Mouse (Mus musculus): Measurements from ENCODE around the gene Taf3. TPM values are rescaled to one million over a fixed set of nuclear protein-coding genes. Genes with fewer than 3 reads are reported as not detected.

Gene Taf3
- polyA plus RNA-seq (2021): 8.1 TPM

DNA sequence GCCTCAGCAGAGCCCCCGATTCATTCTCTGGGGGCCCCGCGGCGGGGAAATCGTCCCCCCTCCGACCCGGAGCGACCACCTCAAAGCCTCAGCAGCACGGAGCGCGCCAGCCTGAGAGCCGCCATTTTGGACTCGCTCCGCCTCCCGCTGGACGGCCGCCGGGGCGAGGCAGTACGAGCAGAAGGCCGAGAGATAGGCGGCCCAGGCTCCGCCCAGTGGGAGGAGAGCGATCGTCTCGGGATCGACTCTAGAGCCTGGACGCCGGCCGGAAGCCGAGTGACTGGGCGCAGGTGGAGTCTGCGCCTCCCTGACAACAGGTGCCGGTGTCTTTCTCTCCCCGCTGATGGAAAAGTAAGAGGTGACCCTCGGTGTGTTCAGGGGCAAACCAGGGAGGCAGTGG lies at the start of gene Taf3:
TSS of gene Taf3 (minus strand) at position 136 of the 400 bp plus-strand sequence.
- ATAC-seq: peak; percentile 80
- ChIA-PET POLR2A (no interaction called here), CTCF (no interaction called here)
- H3K27me3 ChIP-seq: no peaks in the 10 kb centered on the region
- TF ChIP-seq CTCF (IDR thresholded peaks at IDR 0.05): no peak
- in situ Hi-C loops (cut with MboI; ENCODE audit: low pct_unique_long_range_greater_than_20kb): no loop called here
- DNase-seq (ENCODE audit: low read depth, low spot score): peak; percentile 20

DNA sequence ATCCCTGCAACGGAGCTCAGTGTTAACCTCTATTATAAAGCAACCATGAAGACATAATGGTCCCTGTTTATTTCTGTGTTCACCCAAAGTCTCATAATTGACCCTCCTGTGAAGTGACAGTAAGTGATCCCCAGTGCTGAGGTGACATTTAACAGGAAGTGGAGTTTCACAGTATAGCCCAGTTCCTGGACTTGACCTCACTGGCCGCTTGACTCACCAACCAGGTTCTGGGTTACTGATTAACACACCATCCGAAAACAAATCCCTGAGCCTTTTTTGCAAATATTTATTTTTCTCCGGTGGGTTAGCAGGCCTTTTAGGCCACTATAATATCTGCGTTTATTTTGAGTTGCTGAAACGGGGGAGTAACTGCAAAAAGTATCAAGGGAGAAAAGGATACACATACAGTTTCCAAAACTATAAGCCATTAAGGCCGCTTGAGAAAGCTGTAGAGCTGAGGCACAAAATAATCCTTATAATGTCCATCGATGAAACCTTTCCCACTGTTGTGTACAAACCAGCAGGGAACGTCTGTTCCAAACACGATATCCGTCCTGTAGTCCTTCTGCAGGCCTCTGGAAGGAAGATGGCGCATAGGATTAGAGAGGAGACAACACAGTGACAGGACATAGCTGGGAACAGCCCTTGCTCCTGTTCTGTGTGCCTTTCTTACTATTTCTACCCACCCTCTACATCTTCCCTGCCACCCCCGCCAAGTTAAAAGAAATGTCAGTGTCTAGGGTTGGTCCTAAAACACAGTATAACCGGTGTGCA lies 46.1 kb upstream of the Taf3 start:
- ChIA-PET CTCF (interaction anchor here (1.4 kb wide), 1 partner anchor 17 kb away, joined by 4 read pairs; no protein-coding TSS in a partner anchor), POLR2A (interaction anchor here (0.7 kb wide), 1 partner anchor 200 kb away, joined by 4 read pairs; no protein-coding TSS in a partner anchor)
- DNase-seq (ENCODE audit: low read depth, low spot score) (no peak), ATAC-seq (peak; percentile 26)
- no peak for TF ChIP-seq CTCF (IDR thresholded peaks at IDR 0.05)
- no peaks in the 10 kb centered on the region for H3K27me3 ChIP-seq
- in situ Hi-C loops (cut with MboI; ENCODE audit: low pct_unique_long_range_greater_than_20kb): loop anchor here (5.0 to 25.0 kb wide), 2 partner anchors 1422 to 1668 kb away; no protein-coding TSS in a partner anchor

DNA sequence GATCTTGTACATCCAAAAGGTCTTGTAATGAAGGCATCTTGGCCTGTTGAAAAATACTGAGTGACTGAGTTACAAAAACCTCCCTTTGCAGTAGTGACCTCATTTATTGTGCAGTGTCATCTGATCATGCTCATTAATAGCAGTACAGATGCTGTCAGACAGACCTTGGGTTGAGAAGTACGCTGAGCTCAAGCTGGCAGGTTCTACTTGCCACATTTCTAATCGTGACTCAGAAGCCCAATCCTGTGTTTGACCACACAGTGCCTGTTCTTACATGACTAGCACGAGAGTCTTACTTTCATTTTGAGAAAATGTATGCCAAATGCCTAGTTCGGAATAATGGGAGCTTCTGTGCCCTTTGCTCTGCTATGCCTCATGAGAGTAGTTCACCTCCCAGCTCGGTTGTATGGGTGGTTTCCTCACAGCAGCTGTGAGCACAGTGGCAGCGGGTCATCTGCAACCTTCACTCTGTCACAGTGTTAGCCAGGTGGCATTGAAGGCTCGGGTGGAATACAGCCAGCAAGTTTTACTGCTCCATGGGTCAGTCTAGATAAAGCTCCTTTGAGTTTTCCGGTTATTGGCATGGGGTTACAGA lies 39.0 kb upstream of the Taf3 start:
- no peak for DNase-seq (ENCODE audit: low read depth, low spot score)
- ATAC-seq: peak; percentile 39
- in situ Hi-C loops (cut with MboI; ENCODE audit: low pct_unique_long_range_greater_than_20kb): loop anchor here (25.0 kb wide), 1 partner anchor 1675 kb away; no protein-coding TSS in a partner anchor
- POLR2A ChIA-PET: interaction anchor here (0.6 kb wide), 1 partner anchor 1455 kb away, joined by 4 read pairs; no protein-coding TSS in a partner anchor
- TF ChIP-seq CTCF (IDR thresholded peaks at IDR 0.05): no peak
- H3K27me3 ChIP-seq: no peaks in the 10 kb centered on the region
- CTCF ChIA-PET: interaction anchor here (1.4 kb wide), 1 partner anchor 11 kb away, joined by 3 read pairs; no protein-coding TSS in a partner anchor

DNA sequence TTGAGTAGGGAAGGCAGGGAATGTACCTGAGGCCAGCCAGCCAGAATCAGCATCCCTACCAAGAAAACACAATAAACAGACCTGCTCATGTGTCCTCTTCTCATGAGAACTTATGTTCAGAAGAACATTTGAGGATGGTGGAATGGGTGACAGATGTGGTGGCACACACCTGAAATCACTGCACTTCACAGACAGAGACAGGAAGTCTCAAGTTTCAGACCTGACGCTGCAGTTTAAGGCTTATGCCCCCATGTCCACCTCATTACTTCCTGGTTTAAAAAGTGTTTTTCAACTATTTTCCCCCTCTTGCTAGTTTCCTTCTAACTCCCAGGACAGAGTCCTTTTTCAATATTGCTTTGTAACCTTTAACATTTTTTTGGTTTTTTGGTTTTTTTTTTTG lies 34.3 kb upstream of the Taf3 start:
- POLR2A ChIA-PET: no interaction called here

DNA sequence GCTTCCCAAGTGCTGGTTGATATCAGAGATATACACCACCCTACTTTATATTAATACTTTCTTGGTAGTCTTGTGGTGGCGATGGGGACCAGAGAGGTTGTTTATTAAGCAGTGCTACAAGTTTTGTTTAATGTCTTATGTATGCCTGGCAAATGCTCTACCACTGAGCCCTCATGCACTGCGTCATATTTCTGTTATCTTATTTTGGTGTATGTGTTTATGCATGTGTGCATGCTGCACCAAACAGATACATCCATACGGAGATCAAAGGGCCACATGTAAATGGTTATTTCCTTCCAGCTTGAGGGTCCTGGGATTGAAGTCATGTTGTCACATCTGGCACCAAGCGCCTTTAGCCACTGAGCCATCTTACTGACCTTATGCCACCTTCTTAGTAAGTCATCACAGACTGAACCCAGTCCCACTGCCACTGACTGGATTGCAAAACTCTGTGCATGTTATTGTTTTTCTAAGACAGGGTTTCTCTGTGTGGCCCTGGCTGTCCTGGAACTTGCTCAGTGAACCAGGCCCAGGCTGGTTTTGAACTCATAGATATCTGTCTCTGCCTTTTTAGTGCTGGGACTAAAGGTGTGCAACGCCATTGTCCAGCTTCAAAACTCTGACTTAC lies 33.2 kb upstream of the Taf3 start:
- POLR2A ChIA-PET: no interaction called here
- H3K27me3 ChIP-seq: no peaks in the 10 kb centered on the region
- CTCF ChIA-PET: no interaction called here
- ATAC-seq (no peak), DNase-seq (ENCODE audit: low read depth, low spot score) (no peak)
- in situ Hi-C loops (cut with MboI; ENCODE audit: low pct_unique_long_range_greater_than_20kb): loop anchor here (25.0 kb wide), 1 partner anchor 1681 kb away; no protein-coding TSS in a partner anchor
- no peak for TF ChIP-seq CTCF (IDR thresholded peaks at IDR 0.05)

More for the DNA sequence above, 34.3 kb upstream of the Taf3 start:
- in situ Hi-C loops (cut with MboI; ENCODE audit: low pct_unique_long_range_greater_than_20kb): loop anchor here (25.0 kb wide), 1 partner anchor 1680 kb away; no protein-coding TSS in a partner anchor
- ATAC-seq (no peak), DNase-seq (ENCODE audit: low read depth, low spot score) (no peak)
- no peaks in the 10 kb centered on the region for H3K27me3 ChIP-seq
- CTCF ChIA-PET: no interaction called here
- TF ChIP-seq CTCF (IDR thresholded peaks at IDR 0.05): no peak

DNA sequence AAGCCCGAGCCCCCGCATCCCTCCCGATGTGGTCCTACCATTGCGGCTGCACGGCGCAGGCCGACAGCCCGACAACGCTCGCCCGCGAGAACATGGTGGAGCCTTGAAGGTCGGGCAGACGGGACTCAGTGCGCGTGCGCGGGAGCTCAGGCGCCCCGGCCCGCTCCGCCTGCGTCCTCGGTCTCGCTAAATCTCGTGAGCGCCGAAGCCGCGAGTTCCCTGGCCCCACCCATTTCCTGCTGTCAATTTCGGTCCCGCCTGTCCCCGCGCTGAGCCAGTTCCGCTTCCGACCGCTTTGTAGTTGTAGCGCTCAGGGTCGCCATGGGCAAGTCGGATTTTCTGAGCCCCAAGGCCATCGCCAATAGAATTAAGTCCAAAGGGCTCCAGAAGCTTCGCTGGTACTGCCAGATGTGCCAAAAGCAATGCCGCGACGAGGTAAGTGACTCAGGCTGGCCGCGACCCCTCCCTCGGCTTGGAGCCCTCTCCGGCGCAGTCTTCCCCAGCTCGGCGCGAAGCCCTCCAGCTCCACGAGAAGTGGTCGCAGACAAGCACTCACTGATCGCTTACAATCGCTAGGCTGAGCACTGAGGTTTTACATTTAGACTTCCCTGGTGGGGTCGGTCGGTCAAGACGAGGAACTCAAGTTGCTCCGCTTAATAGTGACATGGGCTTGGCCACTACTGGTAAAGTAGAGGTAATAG lies 32.1 kb upstream of the Taf3 start, which contains the start of the genes Atp5c1 and Kin:
TSS of gene Atp5c1 (minus strand) at position 201 of the 701 bp plus-strand sequence.
TSS of gene Kin (plus strand) at position 284 of the 701 bp plus-strand sequence.
- peak; percentile 99 for ATAC-seq

DNA sequence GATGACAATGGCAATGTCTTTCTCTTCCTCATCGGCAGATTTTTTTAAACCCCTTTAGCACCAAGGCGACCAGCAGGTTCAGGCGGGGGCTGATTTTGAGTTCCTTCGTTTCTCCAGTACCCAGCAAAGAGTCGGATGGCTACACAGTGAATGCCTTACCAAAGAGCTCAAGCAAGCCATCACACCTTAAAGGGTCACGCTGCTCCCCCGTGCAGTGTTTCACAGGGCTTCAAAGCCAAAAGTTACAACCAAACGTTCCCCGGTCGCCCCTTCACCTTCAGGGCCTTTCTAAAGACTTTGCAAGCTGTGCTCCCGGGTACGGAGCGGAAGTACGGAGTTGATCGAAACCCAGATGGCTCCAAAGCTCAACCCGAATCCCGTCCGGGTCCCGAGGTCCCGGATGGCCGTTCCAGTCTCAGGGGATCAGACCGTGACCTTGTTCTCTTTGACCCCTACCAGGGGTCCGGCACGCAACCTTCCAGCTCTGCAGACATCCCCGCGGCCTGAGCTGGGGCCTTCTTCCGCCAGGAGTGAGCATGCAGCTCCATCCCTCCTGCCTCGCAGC lies 31.4 kb upstream of the Taf3 start:
- H3K27me3 ChIP-seq: no peaks in the 10 kb centered on the region
- no peak for TF ChIP-seq CTCF (IDR thresholded peaks at IDR 0.05)
- CTCF ChIA-PET: interaction anchor here (0.8 to 1.3 kb wide), 3 partner anchors 14 to 19 kb away, joined by 3 read pairs; no protein-coding TSS in a partner anchor
- POLR2A ChIA-PET: interaction anchor here (1.1 kb wide), 1 partner anchor 12 kb away, joined by 4 read pairs; no protein-coding TSS in a partner anchor
- DNase-seq (ENCODE audit: low read depth, low spot score) (no peak), ATAC-seq (peak; percentile 44)
- in situ Hi-C loops (cut with MboI; ENCODE audit: low pct_unique_long_range_greater_than_20kb): loop anchor here (25.0 kb wide), 1 partner anchor 1682 kb away; no protein-coding TSS in a partner anchor

More for the DNA sequence above, 32.1 kb upstream of the Taf3 start, which contains the start of the genes Atp5c1 and Kin:
- in situ Hi-C loops (cut with MboI; ENCODE audit: low pct_unique_long_range_greater_than_20kb): loop anchor here (25.0 kb wide), 1 partner anchor 1682 kb away; no protein-coding TSS in a partner anchor
- no peaks in the 10 kb centered on the region for H3K27me3 ChIP-seq
- peak; percentile 60 for DNase-seq (ENCODE audit: low read depth, low spot score)
- ChIA-PET CTCF (interaction anchor here (0.8 to 1.2 kb wide), 2 partner anchors 15 to 20 kb away, joined by 3 read pairs; no protein-coding TSS in a partner anchor), POLR2A (interaction anchor here (1.1 kb wide), 1 partner anchor 11 kb away, joined by 4 read pairs; no protein-coding TSS in a partner anchor)
- no peak for TF ChIP-seq CTCF (IDR thresholded peaks at IDR 0.05)

DNA sequence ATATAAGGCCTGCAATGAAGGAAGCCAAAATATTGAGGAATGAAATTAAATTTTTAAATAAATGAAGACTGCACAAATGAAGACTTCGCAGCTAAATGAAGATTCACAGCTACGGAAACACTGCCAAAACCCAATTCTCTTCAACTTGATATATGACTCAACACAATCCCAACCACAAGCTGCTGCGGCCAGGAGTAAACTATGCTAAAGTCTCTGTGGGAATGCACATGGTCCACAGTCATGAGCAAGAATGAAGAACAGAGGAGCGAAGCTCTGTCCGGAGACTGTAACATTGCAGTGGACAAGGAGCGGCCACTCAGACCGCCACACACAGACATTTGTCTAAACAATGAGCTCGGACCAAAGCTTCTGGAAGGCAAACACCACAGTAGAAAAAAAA lies 28.3 kb upstream of the Taf3 start:
- in situ Hi-C loops (cut with MboI; ENCODE audit: low pct_unique_long_range_greater_than_20kb): loop anchor here (25.0 kb wide), 1 partner anchor 1686 kb away; no protein-coding TSS in a partner anchor
- CTCF ChIA-PET: interaction anchor here (0.7 to 1.7 kb wide), 6 partner anchors 10 to 46 kb away, joined by 3 to 5 read pairs (median 3); no protein-coding TSS in a partner anchor

DNA sequence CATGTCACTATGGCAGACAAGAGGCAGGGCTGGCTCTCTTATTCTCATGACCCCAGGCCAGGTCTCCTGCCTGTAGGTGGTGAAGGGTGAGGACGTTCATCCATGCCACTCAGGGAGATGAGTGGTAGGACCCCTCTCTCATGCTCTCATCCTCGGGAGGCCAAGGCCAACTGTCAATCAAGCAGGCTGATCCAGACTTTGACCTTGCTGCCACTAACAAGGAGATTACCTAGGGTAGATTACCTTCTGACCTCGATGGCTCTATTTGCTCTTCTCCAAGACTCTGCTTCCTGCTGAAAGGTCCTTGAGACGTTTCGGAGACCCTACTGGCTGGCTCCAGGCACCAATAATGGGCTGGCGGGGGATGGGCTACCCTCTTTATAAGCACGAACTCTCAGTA lies 26.1 kb upstream of the Taf3 start:
- TF ChIP-seq CTCF (IDR thresholded peaks at IDR 0.05): no peak
- ChIA-PET CTCF (no interaction called here), POLR2A (interaction anchor here (0.5 kb wide), 1 partner anchor 59 kb away, joined by 4 read pairs; no protein-coding TSS in a partner anchor)
- DNase-seq (ENCODE audit: low read depth, low spot score): no peak
- ATAC-seq: no peak
- H3K27me3 ChIP-seq: no peaks in the 10 kb centered on the region
- in situ Hi-C loops (cut with MboI; ENCODE audit: low pct_unique_long_range_greater_than_20kb): no loop called here

More for the DNA sequence above, 28.3 kb upstream of the Taf3 start:
- DNase-seq (ENCODE audit: low read depth, low spot score) (no peak), ATAC-seq (no peak)
- TF ChIP-seq CTCF (IDR thresholded peaks at IDR 0.05): no peak
- H3K27me3 ChIP-seq: no peaks in the 10 kb centered on the region
- POLR2A ChIA-PET: no interaction called here
